Mouse (Mus musculus) limb, embryonic 14.5 days (tissue): ENCODE measurements around the gene Sh3pxd2b. TPM values are rescaled to one million over a fixed set of nuclear protein-coding genes. Genes with fewer than 3 reads are reported as not detected.

ENCODE experiments used
- ATAC-seq: fragments of 200-750 bp; cut with Nextera tagmentation; 2 replicates; pipeline ENCODE4 v1.8.0; 2017; ENCODE audit warnings: low read depth, moderate number of reproducible peaks, moderate TSS enrichment; ENCODE audit not compliant: low FRiP score
- DNase-seq: peaks from one replicate; pipeline ENCODE4 v3.0.0-alpha.2; 2015; ENCODE audit warnings: low spot score
- H3K27ac ChIP-seq: fragments of 300-500 bp; sonication (generic); replicated peaks from 2 replicates; pipeline ENCODE4 v1.5.1; 2014; ENCODE audit warnings: low read depth, mild to moderate bottlenecking, low read length, moderate library complexity, mixed read lengths
- H3K27me3 ChIP-seq: fragments of 300-500 bp; sonication (generic); 2 replicates; pipeline ENCODE4 v1.6.1; 2014; ENCODE audit warnings: low read length, mixed read lengths; ENCODE audit not compliant: control insufficient read depth, insufficient read depth
- H3K36me3 ChIP-seq: fragments of 300-500 bp; sonication (generic); 2 replicates; pipeline ENCODE4 v1.6.1; 2014; ENCODE audit warnings: mild to moderate bottlenecking, low read length, moderate library complexity, mixed read lengths; ENCODE audit not compliant: control insufficient read depth, insufficient read depth
- H3K4me1 ChIP-seq: fragments of 300-500 bp; sonication (generic); 2 replicates; pipeline ENCODE4 v1.6.1; 2014; ENCODE audit warnings: antibody characterized with exemption, low read length, mixed read lengths; ENCODE audit not compliant: control insufficient read depth, insufficient read depth
- H3K4me2 ChIP-seq: fragments of 300-500 bp; sonication (generic); replicated peaks from 2 replicates; pipeline ENCODE4 v1.6.1; 2014; ENCODE audit warnings: low read depth, mild to moderate bottlenecking, low read length, moderate library complexity; ENCODE audit not compliant: severe bottlenecking
- H3K4me3 ChIP-seq: fragments of 300-500 bp; sonication (generic); replicated peaks from 2 replicates; pipeline ENCODE4 v1.5.1; 2014; ENCODE audit warnings: low read length
- H3K9ac ChIP-seq: fragments of 300-500 bp; sonication (generic); 2 replicates; pipeline ENCODE4 v1.6.1; 2014; ENCODE audit warnings: mild to moderate bottlenecking, low read depth, low read length, moderate library complexity; ENCODE audit not compliant: severe bottlenecking
- H3K9me3 ChIP-seq: fragments of 300-500 bp; sonication (generic); 2 replicates; pipeline ENCODE4 v1.6.1; 2016; ENCODE audit warnings: low read length; ENCODE audit not compliant: control insufficient read depth
- POLR2A ChIP-seq: fragments of 200-500 bp; IDR thresholded peaks from 2 replicates; pipeline ENCODE4 v1.8.0; 2012; ENCODE audit warnings: inconsistent platforms, mild to moderate bottlenecking, moderate library complexity, borderline replicate concordance; ENCODE audit not compliant: insufficient read depth, insufficient read length; ENCODE audit errors: extremely low read depth
- WGBS: fragments of 180-500 bp; shearing (Covaris S2); extraction: QIAGEN DNeasy Blood & Tissue Kit; methylation state at CpG from one replicate; pipeline ENCODE4 v1.1.7; 2014; 5-methylcytosine and 5-hydroxymethylcytosine counted together
- polyA plus RNA-seq, 2 experiments: library from polyadenylated mRNA; depleted of rRNA in 1 of 2; stranded (reverse) in 1 of 2; unstranded in 1 of 2; fragments of >200 nt; fragmentation: Nextera tagmentation in 1 of 2; extraction: Ambion mirVana in 1 of 2; gene quantifications; 2 replicates each; pipeline versions ENCODE4 v1.2.1 to v1.2.3; 2012 to 2014

The Sh3pxd2b gene
- polyA plus RNA-seq, 2 experiments, result 31.5 to 44.3 TPM

DNA sequence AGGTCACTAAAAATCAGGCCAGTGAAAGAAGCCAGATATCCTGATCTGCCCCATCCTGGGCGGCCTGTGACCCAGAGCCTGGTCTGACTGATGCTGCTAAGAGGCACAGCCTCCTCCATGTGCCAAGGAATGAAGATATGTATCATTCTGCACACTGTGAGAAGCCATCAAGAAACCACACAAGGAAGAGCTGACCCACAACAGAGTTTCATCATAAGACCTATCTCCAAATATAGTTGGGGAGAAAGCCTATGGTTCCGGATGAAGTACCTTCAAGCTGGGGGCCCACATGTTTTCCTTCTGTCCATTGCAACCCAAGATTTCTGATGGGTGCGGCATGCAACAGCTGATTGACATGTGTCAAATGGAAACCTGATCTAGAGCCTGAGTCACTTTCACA lies 31.6 kb upstream of the Sh3pxd2b start:
- Histone ChIP-seq H3K4me2 (no peak overlapping the region), H3K4me3 (no peak overlapping the region), H3K9ac (no peak overlapping the region), H3K27me3 (no peaks in the 10 kb centered on the region), H3K9me3 (no peaks in the 10 kb centered on the region), H3K36me3 (no peaks in the 10 kb centered on the region), H3K27ac (no peak overlapping the region), H3K4me1 (no peaks in the 10 kb centered on the region)
- DNase-seq, result no peak
- TF ChIP-seq POLR2A, result no peak
- no peak for ATAC-seq
- 80% methylated on average over 3 of the region's 3 CpGs for WGBS

DNA sequence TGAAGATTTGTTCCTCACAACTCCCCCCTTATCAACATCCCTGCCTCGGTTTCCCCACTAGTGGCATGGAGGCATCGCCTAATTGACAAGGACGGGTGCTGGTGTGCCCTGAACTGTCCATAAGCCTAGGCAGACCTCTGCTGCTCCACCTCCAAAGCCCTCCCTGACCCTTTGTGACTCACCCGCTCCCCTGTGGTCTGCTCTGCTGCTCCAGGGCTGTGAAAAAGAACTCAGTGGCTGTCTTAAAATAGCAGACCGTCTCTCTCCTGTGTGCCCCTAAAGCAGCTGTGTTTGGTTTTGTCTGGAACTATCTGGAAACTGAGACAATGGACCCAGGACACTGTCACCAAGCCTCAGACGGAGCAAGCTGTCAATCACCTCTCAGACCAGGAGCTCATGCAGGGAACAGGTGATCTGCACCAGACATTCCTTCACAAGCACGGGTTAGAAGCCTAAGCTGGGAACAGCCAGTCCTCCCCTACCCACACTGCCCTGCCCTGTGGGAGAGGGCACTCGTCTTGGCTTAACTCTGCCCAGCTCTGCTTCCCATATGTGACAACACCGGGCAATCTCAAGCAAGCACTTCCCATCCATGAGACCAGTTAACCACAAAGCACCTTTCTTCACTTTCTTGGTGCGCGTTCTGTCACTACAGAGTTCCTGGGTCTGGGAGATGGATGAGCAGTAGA lies 27.0 kb upstream of the Sh3pxd2b start:
- no peak for DNase-seq
- peak; percentile 53 for ATAC-seq
- Histone ChIP-seq H3K4me1 (no peaks in the 10 kb centered on the region), H3K27ac (no peak overlapping the region), H3K36me3 (no peaks in the 10 kb centered on the region), H3K4me2 (no peak overlapping the region), H3K4me3 (no peak overlapping the region), H3K9ac (no peak overlapping the region), H3K9me3 (no peaks in the 10 kb centered on the region), H3K27me3 (no peaks in the 10 kb centered on the region)
- WGBS, result 66% methylated on average over 11 of the region's 11 CpGs
- no peak for TF ChIP-seq POLR2A

GRCm38 (mm10) chr11:32321196-32321565 lies 26.4 kb upstream of the Sh3pxd2b start:
- H3K9ac ChIP-seq, result no peak overlapping the region
- ATAC-seq (no peak), DNase-seq (peak; percentile 62)
- no peaks in the 10 kb centered on the region for H3K36me3 ChIP-seq
- H3K27ac ChIP-seq, result no peak overlapping the region
- no peak overlapping the region for H3K4me2 ChIP-seq
- H3K9me3 ChIP-seq, result no peaks in the 10 kb centered on the region
- H3K4me3 ChIP-seq, result no peak overlapping the region
- H3K27me3 ChIP-seq, result no peaks in the 10 kb centered on the region
- no peaks in the 10 kb centered on the region for H3K4me1 ChIP-seq
- 36% methylated on average over 8 of the region's 8 CpGs for WGBS
- TF ChIP-seq POLR2A, result no peak

DNA sequence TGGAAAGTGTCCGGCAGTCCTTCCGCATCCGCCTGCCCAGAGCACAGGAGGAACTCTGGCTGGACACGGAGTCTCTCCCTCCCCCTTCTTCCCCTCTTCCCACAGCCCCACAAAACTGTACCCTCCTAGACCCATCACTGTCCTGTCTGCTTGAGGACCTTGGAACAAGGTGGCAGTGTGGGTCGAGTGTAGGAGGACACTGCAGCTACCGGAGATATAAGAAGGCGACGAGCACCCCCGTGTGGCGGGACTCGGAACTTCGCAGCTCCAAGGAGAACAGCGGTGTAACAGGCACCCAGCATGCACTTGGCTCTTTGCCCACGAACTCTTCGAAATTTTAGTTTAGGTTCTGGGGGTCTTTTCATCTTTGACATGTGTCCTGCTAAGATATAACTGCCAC lies 23.0 kb upstream of the Sh3pxd2b start:
- Histone ChIP-seq H3K9me3 (no peaks in the 10 kb centered on the region), H3K36me3 (no peaks in the 10 kb centered on the region), H3K27me3 (no peaks in the 10 kb centered on the region), H3K9ac (no peak overlapping the region), H3K4me3 (no peak overlapping the region), H3K4me2 (peak overlapping the region; percentile 30; the same call in 1 of the 2 replicates), H3K4me1 (no peaks in the 10 kb centered on the region), H3K27ac (no peak overlapping the region)
- peak; percentile 70 for ATAC-seq
- DNase-seq, result peak; percentile 90
- 12% methylated on average over 15 of the region's 15 CpGs for WGBS
- TF ChIP-seq POLR2A, result no peak

DNA sequence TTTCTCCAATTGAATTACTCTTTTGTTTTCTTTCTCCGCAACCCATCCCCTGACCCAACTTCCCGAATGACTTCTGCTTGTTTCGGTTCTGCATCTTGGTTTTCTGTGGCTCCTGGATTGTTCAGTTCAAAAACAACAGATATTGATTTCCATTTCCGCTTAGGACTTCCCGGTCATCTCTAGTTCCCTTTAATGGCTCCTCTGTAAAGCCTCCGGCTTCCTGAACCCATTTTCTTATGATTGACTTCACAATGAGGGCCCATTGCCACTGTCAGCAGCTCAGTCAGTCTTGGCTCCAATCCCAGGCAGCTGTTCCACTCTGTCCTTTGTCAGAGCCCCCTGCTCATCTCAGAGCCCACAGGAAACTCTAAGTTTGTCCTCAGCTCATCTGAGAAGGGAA lies 16.5 kb upstream of the Sh3pxd2b start:
- Histone ChIP-seq H3K27me3 (no peaks in the 10 kb centered on the region), H3K9me3 (no peaks in the 10 kb centered on the region), H3K4me1 (no peaks in the 10 kb centered on the region), H3K9ac (no peak overlapping the region), H3K4me2 (no peak overlapping the region), H3K36me3 (no peaks in the 10 kb centered on the region), H3K4me3 (no peak overlapping the region), H3K27ac (no peak overlapping the region)
- TF ChIP-seq POLR2A, result no peak
- ATAC-seq (no peak), DNase-seq (peak; percentile 58)
- WGBS, result 73% methylated on average over 6 of the region's 6 CpGs
